Mouse (Mus musculus): ENCODE measurements around the gene Artn. TPM values are rescaled to one million over a fixed set of nuclear protein-coding genes. Genes with fewer than 3 reads are reported as not detected.
A peak's percentile ranks its signal among the peaks of the same experiment; 100 is the strongest.

Artn gene
- polyA plus RNA-seq, 1 experiment from 2014 or later: 2.0 TPM

DNA sequence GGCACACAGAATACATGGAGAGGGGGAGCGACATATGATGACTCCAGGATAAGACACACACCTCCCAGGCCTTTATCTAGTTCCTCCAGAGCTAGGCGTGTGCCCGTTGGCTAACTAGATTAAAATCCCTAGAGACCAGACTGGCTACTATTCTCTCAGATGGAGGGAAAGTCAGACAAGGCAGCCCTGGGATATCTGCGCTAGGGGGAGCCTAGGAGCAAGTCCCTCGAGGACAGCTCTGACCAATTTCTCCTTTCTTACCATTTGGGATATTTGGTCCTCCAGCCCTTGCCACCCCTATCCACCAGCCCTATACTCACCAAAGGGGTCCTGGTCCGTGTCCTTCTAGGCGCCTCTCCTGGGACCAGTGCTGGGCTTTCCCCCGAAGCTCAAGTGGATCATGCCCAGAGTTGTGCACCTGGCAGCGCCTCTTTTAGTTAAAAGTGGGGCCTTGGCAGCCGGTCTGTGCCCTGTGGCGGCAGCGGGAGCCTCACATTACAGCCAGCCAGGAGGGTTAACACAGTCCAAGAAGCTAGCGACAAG is 793 bp downstream of the Artn start:
- Histone ChIP-seq H3K27ac (replicated peaks; ENCODE audit: low read depth, low read length) (no peak overlapping the region), H3K27me3 (ENCODE audit: control insufficient read depth, insufficient read depth, low read length) (peaks cover 31% of the 10 kb centered on the region), H3K4me2 (ENCODE audit: low read depth, low read length) (peak overlapping the region; percentile 91), H3K9ac (replicated peaks; ENCODE audit: low read length) (peak overlapping the region; percentile 48), H3K36me3 (replicated peaks; ENCODE audit: control insufficient read depth, insufficient read depth, low read depth, low read length) (no peaks in the 10 kb centered on the region), H3K4me1 (ENCODE audit: control insufficient read depth, insufficient read depth, low read length) (peaks cover 7% of the 10 kb centered on the region), H3K4me3 (ENCODE audit: low read depth, low read length) (peak overlapping the region; percentile 39), H3K9me3 (replicated peaks; ENCODE audit: control insufficient read depth, low read length) (no peaks in the 10 kb centered on the region; the same call in 1 of the 2 replicates)
- 2% methylated on average over 13 of the region's 13 CpGs for WGBS
- peak; percentile 61 for DNase-seq (ENCODE audit: low spot score)
- ATAC-seq (replicated peaks; ENCODE audit: insufficient number of reproducible peaks, low FRiP score, low TSS enrichment, low read depth): peak; percentile 19; the same call in 1 of the 2 replicates

DNA sequence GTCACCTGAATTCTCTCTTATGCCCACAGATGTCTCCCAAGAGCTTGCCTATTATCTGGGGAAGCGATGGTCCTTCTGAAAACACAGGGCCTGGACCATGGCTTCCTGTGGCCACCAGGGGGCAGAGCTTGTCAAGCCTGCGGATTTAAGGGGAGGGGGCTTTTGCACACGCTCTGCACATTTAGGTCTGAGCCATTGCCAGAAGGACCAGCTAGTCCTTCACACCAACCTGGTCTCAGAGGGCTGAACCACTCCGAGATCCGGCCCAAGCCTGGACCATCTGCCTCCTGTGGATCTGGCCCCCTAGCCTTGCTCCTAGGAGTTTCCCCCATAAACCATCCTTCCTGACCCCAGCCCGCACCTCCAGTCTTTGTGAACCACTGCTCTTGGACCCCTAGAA is 1.3 kb downstream of the Artn start:
- Histone ChIP-seq H3K4me3 (ENCODE audit: low read depth, low read length) (no peak overlapping the region), H3K36me3 (replicated peaks; ENCODE audit: control insufficient read depth, insufficient read depth, low read depth, low read length) (no peaks in the 10 kb centered on the region), H3K4me1 (ENCODE audit: control insufficient read depth, insufficient read depth, low read length) (peaks cover 7% of the 10 kb centered on the region), H3K27ac (replicated peaks; ENCODE audit: low read depth, low read length) (no peak overlapping the region), H3K9ac (replicated peaks; ENCODE audit: low read length) (no peak overlapping the region), H3K4me2 (ENCODE audit: low read depth, low read length) (no peak overlapping the region), H3K27me3 (ENCODE audit: control insufficient read depth, insufficient read depth, low read length) (peaks cover 31% of the 10 kb centered on the region), H3K9me3 (replicated peaks; ENCODE audit: control insufficient read depth, low read length) (no peaks in the 10 kb centered on the region; the same call in 1 of the 2 replicates)
- ATAC-seq (replicated peaks; ENCODE audit: insufficient number of reproducible peaks, low FRiP score, low TSS enrichment, low read depth): 0 out of 2 replicates have a peak, but pooled peaks have one; percentile 30
- peak; percentile 86 for DNase-seq (ENCODE audit: low spot score)
- WGBS: 16% methylated on average over 6 of the region's 6 CpGs

DNA sequence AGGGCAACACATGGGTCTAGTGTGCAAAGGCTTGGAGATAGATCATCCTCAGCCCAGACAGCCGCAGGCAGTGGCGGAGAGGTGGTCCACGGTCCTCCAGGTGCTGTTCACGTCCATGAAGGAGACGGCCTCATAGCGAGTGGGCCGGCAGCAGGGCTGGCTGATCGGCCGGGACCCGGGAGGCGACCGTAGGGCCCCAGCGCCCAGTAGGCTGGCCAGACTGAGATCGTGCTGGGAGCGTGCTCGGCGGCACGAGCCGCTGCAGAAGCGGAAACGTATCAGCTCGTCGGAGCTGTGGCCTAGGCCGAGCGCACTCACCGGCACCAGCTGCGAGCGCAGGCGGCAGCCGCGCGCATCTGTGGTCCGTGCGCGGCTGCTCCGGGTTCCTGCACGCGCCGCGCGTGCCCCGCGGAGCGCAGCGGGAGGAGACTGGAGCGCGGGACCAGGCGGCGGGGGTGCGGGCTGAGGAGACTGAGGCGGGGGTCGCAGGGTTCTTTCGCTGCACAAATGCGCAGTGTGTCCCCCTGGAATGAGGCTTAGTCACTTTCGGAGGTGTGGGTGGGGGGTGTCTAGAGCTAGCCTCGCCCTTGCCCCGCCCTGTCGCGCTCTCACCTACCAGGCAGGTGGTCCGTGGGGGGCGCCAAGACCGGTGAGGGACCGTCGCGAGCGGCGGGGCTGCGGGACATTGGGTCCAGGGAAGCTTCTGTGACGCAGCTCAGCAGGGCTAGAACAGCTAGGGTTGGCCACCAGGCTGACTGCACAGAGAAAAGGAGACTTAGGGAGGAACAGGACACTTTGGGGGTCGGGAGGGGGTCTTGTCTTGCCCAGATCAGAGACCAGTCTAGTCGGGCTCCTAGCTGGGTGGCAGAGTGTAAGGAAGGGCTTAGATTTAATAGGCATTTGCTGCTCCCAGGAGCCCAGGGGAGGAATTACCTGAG is 2.7 kb downstream of the Artn start:
- Histone ChIP-seq H3K27ac (replicated peaks; ENCODE audit: low read depth, low read length) (no peak overlapping the region), H3K9ac (replicated peaks; ENCODE audit: low read length) (peak overlapping the region; percentile 52)

DNA sequence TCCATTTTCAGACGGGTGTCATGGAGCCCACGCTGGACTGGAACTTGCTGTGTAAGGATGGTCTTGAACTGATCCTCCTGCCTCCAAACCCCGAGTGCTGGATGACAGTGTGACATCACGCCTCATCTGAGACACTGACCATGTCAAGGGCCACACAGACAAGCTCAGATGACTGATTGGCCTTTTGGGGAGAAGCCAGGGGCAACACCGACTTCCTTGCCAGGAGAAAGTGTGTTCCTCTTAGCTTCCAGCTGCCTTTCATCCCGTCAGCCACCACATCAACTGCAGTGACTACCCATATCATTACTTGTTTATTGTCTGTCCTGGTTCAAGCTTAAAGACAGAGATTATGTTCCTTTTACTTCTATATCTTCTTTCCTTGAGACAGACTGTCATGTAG is 4.6 kb downstream of the Artn start:
- Histone ChIP-seq H3K27me3 (ENCODE audit: control insufficient read depth, insufficient read depth, low read length) (peaks cover 31% of the 10 kb centered on the region), H3K4me2 (ENCODE audit: low read depth, low read length) (no peak overlapping the region), H3K9ac (replicated peaks; ENCODE audit: low read length) (no peak overlapping the region), H3K36me3 (replicated peaks; ENCODE audit: control insufficient read depth, insufficient read depth, low read depth, low read length) (no peaks in the 10 kb centered on the region), H3K27ac (replicated peaks; ENCODE audit: low read depth, low read length) (no peak overlapping the region), H3K4me3 (ENCODE audit: low read depth, low read length) (no peak overlapping the region), H3K9me3 (replicated peaks; ENCODE audit: control insufficient read depth, low read length) (no peaks in the 10 kb centered on the region; the same call in 1 of the 2 replicates), H3K4me1 (ENCODE audit: control insufficient read depth, insufficient read depth, low read length) (peaks cover 7% of the 10 kb centered on the region)
- ATAC-seq (replicated peaks; ENCODE audit: insufficient number of reproducible peaks, low FRiP score, low TSS enrichment, low read depth) (no peak), DNase-seq (ENCODE audit: low spot score) (no peak)
- WGBS: 66% methylated on average over 5 of the region's 6 CpGs

More for the DNA sequence above, 2.7 kb downstream of the Artn start:
- peak overlapping the region; percentile 47 for H3K4me3 ChIP-seq (ENCODE audit: low read depth, low read length)
- no peaks in the 10 kb centered on the region for H3K36me3 ChIP-seq (replicated peaks; ENCODE audit: control insufficient read depth, insufficient read depth, low read depth, low read length)
- H3K9me3 ChIP-seq (replicated peaks; ENCODE audit: control insufficient read depth, low read length): no peaks in the 10 kb centered on the region; the same call in 1 of the 2 replicates
- H3K4me1 ChIP-seq (ENCODE audit: control insufficient read depth, insufficient read depth, low read length): peaks cover 7% of the 10 kb centered on the region
- ATAC-seq (replicated peaks; ENCODE audit: insufficient number of reproducible peaks, low FRiP score, low TSS enrichment, low read depth) (peak; percentile 57), DNase-seq (ENCODE audit: low spot score) (peak; percentile 71)
- WGBS: 2% methylated on average over 66 of the region's 71 CpGs
- H3K4me2 ChIP-seq (ENCODE audit: low read depth, low read length): peak overlapping the region; percentile 90
- H3K27me3 ChIP-seq (ENCODE audit: control insufficient read depth, insufficient read depth, low read length): peaks cover 31% of the 10 kb centered on the region

DNA sequence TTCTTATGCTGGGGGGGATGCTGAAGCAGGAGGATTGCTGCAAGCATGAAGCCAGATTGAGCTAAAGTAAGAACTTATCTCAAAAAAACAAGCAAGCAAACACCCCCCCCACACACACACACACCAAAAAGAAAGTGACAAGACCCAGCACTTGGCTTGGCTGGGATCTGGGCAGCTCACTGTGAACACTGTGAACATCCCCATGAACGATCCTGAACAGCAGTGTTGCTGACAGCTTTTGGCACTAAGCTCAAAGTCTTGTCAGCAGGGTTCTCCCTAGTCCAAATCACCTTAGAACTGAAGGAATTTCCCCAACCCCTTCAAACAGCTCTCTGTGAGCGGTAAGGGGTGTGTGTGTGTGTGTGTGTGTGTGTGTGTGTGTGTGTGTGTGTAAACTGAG is 6.1 kb downstream of the Artn start:
- H3K4me1 ChIP-seq (ENCODE audit: control insufficient read depth, insufficient read depth, low read length): peaks cover 2% of the 10 kb centered on the region; the same call in 1 of the 2 replicates
- no peak overlapping the region for H3K27ac ChIP-seq (replicated peaks; ENCODE audit: low read depth, low read length)
- no peak overlapping the region for H3K4me2 ChIP-seq (ENCODE audit: low read depth, low read length)
- H3K4me3 ChIP-seq (ENCODE audit: low read depth, low read length): no peak overlapping the region
- ATAC-seq (replicated peaks; ENCODE audit: insufficient number of reproducible peaks, low FRiP score, low TSS enrichment, low read depth): no peak
- peaks cover 30% of the 10 kb centered on the region for H3K27me3 ChIP-seq (ENCODE audit: control insufficient read depth, insufficient read depth, low read length)
- no peak overlapping the region for H3K9ac ChIP-seq (replicated peaks; ENCODE audit: low read length)
- no peaks in the 10 kb centered on the region; the same call in 1 of the 2 replicates for H3K9me3 ChIP-seq (replicated peaks; ENCODE audit: control insufficient read depth, low read length)
- no peak for DNase-seq (ENCODE audit: low spot score)
- H3K36me3 ChIP-seq (replicated peaks; ENCODE audit: control insufficient read depth, insufficient read depth, low read depth, low read length): no peaks in the 10 kb centered on the region
- WGBS: 79% methylated on average over 2 of the region's 2 CpGs

DNA sequence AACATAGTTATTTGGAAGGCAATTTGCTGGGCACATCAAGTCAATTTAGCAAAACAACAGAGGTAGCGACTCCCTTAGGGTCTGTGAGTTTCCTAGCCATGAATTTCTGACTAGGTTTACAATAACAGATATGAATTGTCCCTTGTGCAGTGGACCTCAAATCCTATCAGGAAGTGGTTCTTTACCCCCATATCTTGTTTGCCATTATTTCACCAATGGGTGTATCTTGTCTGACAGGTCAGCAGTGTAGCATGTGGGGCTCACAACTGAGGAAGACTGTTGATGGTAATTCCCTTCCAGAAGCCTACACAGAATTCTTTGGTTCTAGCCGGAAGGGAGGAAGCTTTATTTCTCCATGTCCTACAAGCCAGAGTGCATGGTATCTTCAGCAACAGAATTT is 8.2 kb downstream of the Artn start:
- no peak for ATAC-seq (replicated peaks; ENCODE audit: insufficient number of reproducible peaks, low FRiP score, low TSS enrichment, low read depth)
- Histone ChIP-seq H3K4me3 (ENCODE audit: low read depth, low read length) (no peak overlapping the region), H3K4me1 (ENCODE audit: control insufficient read depth, insufficient read depth, low read length) (no peaks in the 10 kb centered on the region), H3K9ac (replicated peaks; ENCODE audit: low read length) (no peak overlapping the region), H3K36me3 (replicated peaks; ENCODE audit: control insufficient read depth, insufficient read depth, low read depth, low read length) (no peaks in the 10 kb centered on the region), H3K4me2 (ENCODE audit: low read depth, low read length) (no peak overlapping the region), H3K9me3 (replicated peaks; ENCODE audit: control insufficient read depth, low read length) (no peaks in the 10 kb centered on the region; the same call in 1 of the 2 replicates), H3K27me3 (ENCODE audit: control insufficient read depth, insufficient read depth, low read length) (peaks cover 11% of the 10 kb centered on the region), H3K27ac (replicated peaks; ENCODE audit: low read depth, low read length) (no peak overlapping the region)
- no peak for DNase-seq (ENCODE audit: low spot score)
- 87% methylated on average over 2 of the region's 2 CpGs for WGBS

DNA sequence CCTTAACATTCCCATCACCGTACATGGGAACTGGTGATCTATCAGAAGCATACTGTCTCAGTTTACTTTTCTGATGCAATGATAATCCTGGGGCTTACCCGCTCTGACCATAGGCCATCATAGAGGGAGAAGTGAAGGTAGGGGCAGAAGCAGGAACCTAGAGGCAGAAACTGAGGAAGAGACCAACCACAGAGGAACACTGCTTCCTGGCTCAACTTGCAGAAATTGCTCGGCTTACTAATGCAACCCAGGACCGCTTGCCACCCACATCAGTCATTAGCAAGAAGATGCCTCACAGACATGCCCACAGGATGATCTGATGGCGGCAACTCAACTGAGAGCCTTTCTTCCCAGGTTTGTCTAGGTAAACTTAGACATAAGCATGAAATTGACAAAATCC is 10.8 kb downstream of the Artn start:
- 89% methylated on average over 5 of the region's 5 CpGs for WGBS
- Histone ChIP-seq H3K9me3 (replicated peaks; ENCODE audit: control insufficient read depth, low read length) (no peaks in the 10 kb centered on the region), H3K4me3 (ENCODE audit: low read depth, low read length) (no peak overlapping the region), H3K4me2 (ENCODE audit: low read depth, low read length) (no peak overlapping the region), H3K36me3 (replicated peaks; ENCODE audit: control insufficient read depth, insufficient read depth, low read depth, low read length) (no peaks in the 10 kb centered on the region), H3K27ac (replicated peaks; ENCODE audit: low read depth, low read length) (no peak overlapping the region), H3K4me1 (ENCODE audit: control insufficient read depth, insufficient read depth, low read length) (peaks cover 2% of the 10 kb centered on the region; the same call in 1 of the 2 replicates), H3K9ac (replicated peaks; ENCODE audit: low read length) (no peak overlapping the region), H3K27me3 (ENCODE audit: control insufficient read depth, insufficient read depth, low read length) (no peaks in the 10 kb centered on the region)
- no peak for DNase-seq (ENCODE audit: low spot score)
- ATAC-seq (replicated peaks; ENCODE audit: insufficient number of reproducible peaks, low FRiP score, low TSS enrichment, low read depth): no peak

DNA sequence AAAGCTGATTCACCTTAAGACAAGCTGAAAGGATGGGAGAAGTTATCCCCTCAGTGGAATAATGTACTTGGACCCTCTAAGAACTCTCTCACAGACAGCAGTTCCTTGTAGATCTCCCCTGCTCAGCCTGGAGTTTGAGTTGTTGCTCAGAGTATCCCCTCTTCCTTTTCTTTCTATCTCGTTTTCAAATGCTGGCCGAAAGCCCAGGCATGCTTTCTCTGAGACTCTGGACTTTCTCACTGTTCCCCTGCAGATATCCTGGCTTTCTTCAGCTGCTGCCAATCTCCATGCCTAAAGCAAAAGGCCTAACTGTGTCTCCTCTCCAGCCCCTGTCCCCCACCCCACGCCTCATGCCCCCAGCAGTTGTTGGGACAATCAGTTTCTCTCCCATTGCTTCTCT is 11.3 kb downstream of the Artn start:
- 80% methylated on average over 3 of the region's 3 CpGs for WGBS

More for the DNA sequence above, 11.3 kb downstream of the Artn start:
- Histone ChIP-seq H3K4me3 (ENCODE audit: low read depth, low read length) (no peak overlapping the region), H3K27me3 (ENCODE audit: control insufficient read depth, insufficient read depth, low read length) (no peaks in the 10 kb centered on the region), H3K4me2 (ENCODE audit: low read depth, low read length) (no peak overlapping the region), H3K36me3 (replicated peaks; ENCODE audit: control insufficient read depth, insufficient read depth, low read depth, low read length) (no peaks in the 10 kb centered on the region), H3K9ac (replicated peaks; ENCODE audit: low read length) (no peak overlapping the region), H3K4me1 (ENCODE audit: control insufficient read depth, insufficient read depth, low read length) (peaks cover 2% of the 10 kb centered on the region; the same call in 1 of the 2 replicates), H3K9me3 (replicated peaks; ENCODE audit: control insufficient read depth, low read length) (no peaks in the 10 kb centered on the region), H3K27ac (replicated peaks; ENCODE audit: low read depth, low read length) (no peak overlapping the region)
- ATAC-seq (replicated peaks; ENCODE audit: insufficient number of reproducible peaks, low FRiP score, low TSS enrichment, low read depth): no peak
- no peak for DNase-seq (ENCODE audit: low spot score)

Measured in embryonic facial prominence, embryonic 11.5 days (tissue).